Mouse (Mus musculus): ENCODE measurements around the gene Ccdc146. TPM values are rescaled to one million over a fixed set of nuclear protein-coding genes. Genes with fewer than 3 reads are reported as not detected.

Gene Ccdc146
- polyA plus RNA-seq, 1 experiment from 2014 or later = 0.70 TPM

DNA sequence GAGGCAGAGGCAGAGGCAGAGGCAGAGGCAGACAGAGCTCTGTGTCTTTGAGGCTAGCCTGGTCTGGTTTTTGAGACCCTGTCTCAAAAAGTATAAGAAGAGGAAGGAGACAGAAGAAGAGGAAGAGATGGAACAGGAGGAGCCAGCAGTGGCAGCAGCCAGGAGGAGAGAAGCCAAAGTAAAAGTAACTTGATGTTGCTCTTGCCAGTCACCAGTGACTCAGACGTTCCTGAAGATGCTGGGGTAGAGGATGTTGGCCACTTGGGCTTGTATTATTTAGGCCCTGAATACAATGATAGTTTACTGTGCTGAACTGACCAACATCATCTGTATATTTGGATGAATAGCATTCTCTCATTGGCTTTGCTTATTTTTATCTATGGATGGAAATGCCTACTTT, 95.9 kb downstream of the Ccdc146 start:
- H3K27ac ChIP-seq (ENCODE audit: low read depth, low read length) = no peak overlapping the region
- DNase-seq (ENCODE audit: low spot score) = no peak
- no peak overlapping the region for H3K9ac ChIP-seq (ENCODE audit: low read length)
- H3K36me3 ChIP-seq (ENCODE audit: control insufficient read depth, insufficient read depth, low read length) = no peaks in the 10 kb centered on the region
- H3K4me1 ChIP-seq (ENCODE audit: control insufficient read depth, insufficient read depth, low read length) = no peaks in the 10 kb centered on the region
- H3K4me3 ChIP-seq (ENCODE audit: low read depth, low read length) = no peak overlapping the region
- H3K9me3 ChIP-seq (replicated peaks; ENCODE audit: control insufficient read depth, low read length) = no peaks in the 10 kb centered on the region
- 82% methylated on average over 1 of the region's 1 CpGs for WGBS
- ATAC-seq = no peak
- H3K27me3 ChIP-seq (replicated peaks; ENCODE audit: control insufficient read depth, insufficient read depth, low read length) = no peaks in the 10 kb centered on the region
- H3K4me2 ChIP-seq (ENCODE audit: low read length) = no peak overlapping the region

DNA sequence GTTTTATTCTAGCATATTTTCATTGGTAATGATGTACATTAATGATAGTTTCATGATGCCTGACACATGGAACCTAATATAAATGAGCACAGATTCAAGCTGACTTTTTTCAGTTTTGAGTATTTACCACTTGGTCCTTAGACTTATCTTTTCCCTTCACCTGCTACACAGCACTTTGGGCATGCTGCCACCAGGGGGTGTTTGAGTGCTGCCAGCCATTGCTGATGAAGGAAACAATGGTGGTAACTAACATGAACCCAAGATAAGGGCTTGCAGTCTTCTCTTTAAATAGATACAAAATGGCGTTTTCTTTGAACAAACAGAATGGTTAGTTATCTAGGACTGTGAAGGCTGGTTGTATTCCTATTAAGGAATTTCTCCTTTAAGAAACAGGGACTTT, 98.0 kb downstream of the Ccdc146 start:
- Histone ChIP-seq H3K27me3 (replicated peaks; ENCODE audit: control insufficient read depth, insufficient read depth, low read length) (no peaks in the 10 kb centered on the region), H3K27ac (ENCODE audit: low read depth, low read length) (no peak overlapping the region), H3K9ac (ENCODE audit: low read length) (no peak overlapping the region), H3K9me3 (replicated peaks; ENCODE audit: control insufficient read depth, low read length) (no peaks in the 10 kb centered on the region), H3K4me1 (ENCODE audit: control insufficient read depth, insufficient read depth, low read length) (no peaks in the 10 kb centered on the region), H3K4me3 (ENCODE audit: low read depth, low read length) (no peak overlapping the region), H3K36me3 (ENCODE audit: control insufficient read depth, insufficient read depth, low read length) (no peaks in the 10 kb centered on the region), H3K4me2 (ENCODE audit: low read length) (no peak overlapping the region)
- DNase-seq (ENCODE audit: low spot score) = peak; percentile 65
- WGBS = 38% methylated on average over 1 of the region's 1 CpGs
- peak; percentile 71 for ATAC-seq

- 86% methylated on average over 2 of the region's 2 CpGs for WGBS
- ATAC-seq = no peak
Measured at GRCm38 (mm10) chr5:21320138-21320537, 104.3 kb downstream of the Ccdc146 start.

GRCm38 (mm10) chr5:21314696-21315095, 109.8 kb downstream of the Ccdc146 start:
- Histone ChIP-seq H3K4me3 (ENCODE audit: low read depth, low read length) (no peak overlapping the region), H3K4me1 (ENCODE audit: control insufficient read depth, insufficient read depth, low read length) (no peaks in the 10 kb centered on the region), H3K9ac (ENCODE audit: low read length) (no peak overlapping the region), H3K27me3 (replicated peaks; ENCODE audit: control insufficient read depth, insufficient read depth, low read length) (no peaks in the 10 kb centered on the region), H3K36me3 (ENCODE audit: control insufficient read depth, insufficient read depth, low read length) (no peaks in the 10 kb centered on the region), H3K27ac (ENCODE audit: low read depth, low read length) (no peak overlapping the region), H3K9me3 (replicated peaks; ENCODE audit: control insufficient read depth, low read length) (no peaks in the 10 kb centered on the region), H3K4me2 (ENCODE audit: low read length) (no peak overlapping the region)
- WGBS = 81% methylated on average over 3 of the region's 3 CpGs
- no peak for DNase-seq (ENCODE audit: low spot score)
- no peak for ATAC-seq

More at GRCm38 (mm10) chr5:21320138-21320537, 104.3 kb downstream of the Ccdc146 start:
- H3K4me2 ChIP-seq (ENCODE audit: low read length) = no peak overlapping the region
- DNase-seq (ENCODE audit: low spot score) = no peak
- no peak overlapping the region for H3K9ac ChIP-seq (ENCODE audit: low read length)
- no peaks in the 10 kb centered on the region for H3K36me3 ChIP-seq (ENCODE audit: control insufficient read depth, insufficient read depth, low read length)
- no peak overlapping the region for H3K27ac ChIP-seq (ENCODE audit: low read depth, low read length)
- H3K4me1 ChIP-seq (ENCODE audit: control insufficient read depth, insufficient read depth, low read length) = no peaks in the 10 kb centered on the region
- H3K27me3 ChIP-seq (replicated peaks; ENCODE audit: control insufficient read depth, insufficient read depth, low read length) = no peaks in the 10 kb centered on the region
- no peaks in the 10 kb centered on the region for H3K9me3 ChIP-seq (replicated peaks; ENCODE audit: control insufficient read depth, low read length)
- H3K4me3 ChIP-seq (ENCODE audit: low read depth, low read length) = no peak overlapping the region

GRCm38 (mm10) chr5:21307165-21307564, 117.3 kb downstream of the Ccdc146 start:
- no peak for ATAC-seq
- Histone ChIP-seq H3K4me3 (ENCODE audit: low read depth, low read length) (no peak overlapping the region), H3K9me3 (replicated peaks; ENCODE audit: control insufficient read depth, low read length) (no peaks in the 10 kb centered on the region), H3K9ac (ENCODE audit: low read length) (no peak overlapping the region), H3K27ac (ENCODE audit: low read depth, low read length) (no peak overlapping the region), H3K4me2 (ENCODE audit: low read length) (no peak overlapping the region), H3K4me1 (ENCODE audit: control insufficient read depth, insufficient read depth, low read length) (no peaks in the 10 kb centered on the region), H3K27me3 (replicated peaks; ENCODE audit: control insufficient read depth, insufficient read depth, low read length) (no peaks in the 10 kb centered on the region), H3K36me3 (ENCODE audit: control insufficient read depth, insufficient read depth, low read length) (no peaks in the 10 kb centered on the region)
- DNase-seq (ENCODE audit: low spot score) = no peak
- 78% methylated on average over 5 of the region's 5 CpGs for WGBS

DNA sequence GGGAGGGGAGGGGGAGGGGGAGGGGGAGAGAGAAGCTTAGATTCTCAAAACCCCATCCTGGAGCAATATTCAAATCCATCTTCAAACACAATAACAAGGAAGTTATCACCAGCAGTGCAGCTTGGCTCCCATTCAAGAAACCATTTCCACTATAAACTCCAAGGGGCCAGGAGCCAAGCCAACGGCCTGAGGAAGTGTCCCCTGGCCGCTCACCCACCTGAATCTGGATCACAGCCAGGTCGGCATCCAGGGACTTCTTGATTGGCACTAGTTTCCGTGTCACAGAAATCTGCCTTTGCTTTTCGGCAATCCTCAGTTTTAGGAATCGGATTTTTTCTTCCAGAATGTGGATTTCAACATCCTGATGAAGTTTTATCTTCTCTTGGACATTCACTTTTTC, 123.5 kb downstream of the Ccdc146 start:
- Histone ChIP-seq H3K27me3 (replicated peaks; ENCODE audit: control insufficient read depth, insufficient read depth, low read length) (no peaks in the 10 kb centered on the region), H3K27ac (ENCODE audit: low read depth, low read length) (no peak overlapping the region), H3K9ac (ENCODE audit: low read length) (no peak overlapping the region), H3K9me3 (replicated peaks; ENCODE audit: control insufficient read depth, low read length) (no peaks in the 10 kb centered on the region), H3K36me3 (ENCODE audit: control insufficient read depth, insufficient read depth, low read length) (no peaks in the 10 kb centered on the region), H3K4me2 (ENCODE audit: low read length) (no peak overlapping the region), H3K4me3 (ENCODE audit: low read depth, low read length) (no peak overlapping the region), H3K4me1 (ENCODE audit: control insufficient read depth, insufficient read depth, low read length) (no peaks in the 10 kb centered on the region)
- ATAC-seq = no peak
- DNase-seq (ENCODE audit: low spot score) = peak; percentile 17
- WGBS = 74% methylated on average over 6 of the region's 6 CpGs

GRCm38 (mm10) chr5:21300058-21300457, 124.4 kb downstream of the Ccdc146 start:
- no peak overlapping the region for H3K4me3 ChIP-seq (ENCODE audit: low read depth, low read length)
- no peak overlapping the region for H3K4me2 ChIP-seq (ENCODE audit: low read length)
- ATAC-seq = no peak
- no peaks in the 10 kb centered on the region for H3K4me1 ChIP-seq (ENCODE audit: control insufficient read depth, insufficient read depth, low read length)
- H3K9ac ChIP-seq (ENCODE audit: low read length) = no peak overlapping the region
- no peaks in the 10 kb centered on the region for H3K9me3 ChIP-seq (replicated peaks; ENCODE audit: control insufficient read depth, low read length)
- H3K27ac ChIP-seq (ENCODE audit: low read depth, low read length) = no peak overlapping the region
- no peaks in the 10 kb centered on the region for H3K36me3 ChIP-seq (ENCODE audit: control insufficient read depth, insufficient read depth, low read length)
- 90% methylated on average over 3 of the region's 3 CpGs for WGBS
- no peaks in the 10 kb centered on the region for H3K27me3 ChIP-seq (replicated peaks; ENCODE audit: control insufficient read depth, insufficient read depth, low read length)
- DNase-seq (ENCODE audit: low spot score) = no peak

DNA sequence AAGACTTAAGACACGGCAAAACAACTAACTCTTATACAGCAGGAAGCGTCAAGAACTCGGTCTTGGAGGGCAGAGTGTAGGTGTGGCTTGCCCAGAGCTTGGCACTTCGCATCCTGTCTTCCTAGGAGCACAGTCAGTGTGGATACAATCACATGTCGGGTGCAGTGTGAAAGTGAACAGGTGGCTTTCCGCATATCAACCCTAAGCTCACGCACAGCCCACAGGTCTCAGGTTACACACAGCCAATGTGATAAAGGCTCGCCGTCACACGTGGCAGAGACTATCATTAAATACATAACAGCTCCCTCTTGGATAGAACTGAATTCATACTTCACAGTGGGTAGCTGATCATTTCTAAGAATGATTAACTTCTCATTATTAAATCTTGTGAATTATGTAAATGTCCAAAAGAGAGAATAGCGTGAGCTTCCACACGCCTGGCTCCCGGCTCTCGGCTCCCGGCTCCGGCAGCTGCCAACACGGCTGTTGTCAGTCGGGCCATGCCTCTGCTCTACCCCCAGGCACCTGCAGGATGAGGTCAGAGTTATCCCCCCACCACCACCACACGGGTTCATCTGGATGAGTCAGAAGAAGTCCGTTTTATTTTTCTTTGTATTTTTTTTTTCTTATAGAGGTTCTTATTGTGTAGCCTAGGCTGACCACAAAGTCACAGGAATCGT, 125.3 kb downstream of the Ccdc146 start:
- DNase-seq (ENCODE audit: low spot score) (no peak), ATAC-seq (no peak)
- H3K36me3 ChIP-seq (ENCODE audit: control insufficient read depth, insufficient read depth, low read length) = no peaks in the 10 kb centered on the region
- no peaks in the 10 kb centered on the region for H3K4me1 ChIP-seq (ENCODE audit: control insufficient read depth, insufficient read depth, low read length)
- no peak overlapping the region for H3K27ac ChIP-seq (ENCODE audit: low read depth, low read length)
- no peak overlapping the region for H3K4me2 ChIP-seq (ENCODE audit: low read length)
- 74% methylated on average over 21 of the region's 21 CpGs for WGBS
- no peaks in the 10 kb centered on the region for H3K9me3 ChIP-seq (replicated peaks; ENCODE audit: control insufficient read depth, low read length)
- H3K9ac ChIP-seq (ENCODE audit: low read length) = no peak overlapping the region
- no peak overlapping the region for H3K4me3 ChIP-seq (ENCODE audit: low read depth, low read length)
- H3K27me3 ChIP-seq (replicated peaks; ENCODE audit: control insufficient read depth, insufficient read depth, low read length) = no peaks in the 10 kb centered on the region

DNA sequence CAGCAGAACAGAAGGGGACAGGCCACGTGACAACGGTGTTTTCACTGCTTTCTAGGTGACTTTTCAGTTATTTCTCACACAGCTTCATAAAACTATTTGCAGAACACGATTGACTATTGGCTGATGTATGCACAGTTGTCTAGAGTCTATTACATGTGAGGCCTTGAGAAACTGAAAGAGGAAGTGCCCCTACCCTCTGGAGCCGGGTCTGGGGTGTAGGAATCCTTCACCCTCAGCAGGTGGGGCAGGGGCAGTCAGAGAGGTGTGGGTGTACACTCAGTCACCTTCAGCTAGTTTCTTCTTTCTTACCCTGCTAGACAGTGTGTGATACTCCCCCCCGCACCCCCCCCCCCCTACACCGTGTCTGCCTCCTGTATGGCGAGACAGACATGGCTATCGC, 128.8 kb downstream of the Ccdc146 start:
- 92% methylated on average over 8 of the region's 8 CpGs for WGBS
- no peaks in the 10 kb centered on the region for H3K9me3 ChIP-seq (replicated peaks; ENCODE audit: control insufficient read depth, low read length)
- no peak for ATAC-seq

More for the DNA sequence above, 128.8 kb downstream of the Ccdc146 start:
- no peak overlapping the region for H3K4me2 ChIP-seq (ENCODE audit: low read length)
- H3K4me1 ChIP-seq (ENCODE audit: control insufficient read depth, insufficient read depth, low read length) = no peaks in the 10 kb centered on the region
- no peaks in the 10 kb centered on the region for H3K27me3 ChIP-seq (replicated peaks; ENCODE audit: control insufficient read depth, insufficient read depth, low read length)
- no peak overlapping the region for H3K4me3 ChIP-seq (ENCODE audit: low read depth, low read length)
- H3K36me3 ChIP-seq (ENCODE audit: control insufficient read depth, insufficient read depth, low read length) = no peaks in the 10 kb centered on the region
- no peak overlapping the region for H3K9ac ChIP-seq (ENCODE audit: low read length)
- H3K27ac ChIP-seq (ENCODE audit: low read depth, low read length) = no peak overlapping the region
- no peak for DNase-seq (ENCODE audit: low spot score)

Data from forebrain, embryonic 14.5 days (tissue).